Mouse (Mus musculus) leukemia stem cell, adult 10-12 weeks (primary cell): Measurements from ENCODE around the gene Vmn1r205. TPM values are rescaled to one million over a fixed set of nuclear protein-coding genes. Genes with fewer than 3 reads are reported as not detected.

ENCODE experiments used
- polyA plus RNA-seq: library from polyadenylated mRNA; stranded (reverse); fragments of >175 nt; gene quantifications from 2 replicates; pipeline ENCODE4 v1.2.3, GENCODE M21; 2012; ENCODE audit warnings: low replicate concordance

Vmn1r205 gene
- polyA plus RNA-seq, result not detected in 2 replicates

DNA sequence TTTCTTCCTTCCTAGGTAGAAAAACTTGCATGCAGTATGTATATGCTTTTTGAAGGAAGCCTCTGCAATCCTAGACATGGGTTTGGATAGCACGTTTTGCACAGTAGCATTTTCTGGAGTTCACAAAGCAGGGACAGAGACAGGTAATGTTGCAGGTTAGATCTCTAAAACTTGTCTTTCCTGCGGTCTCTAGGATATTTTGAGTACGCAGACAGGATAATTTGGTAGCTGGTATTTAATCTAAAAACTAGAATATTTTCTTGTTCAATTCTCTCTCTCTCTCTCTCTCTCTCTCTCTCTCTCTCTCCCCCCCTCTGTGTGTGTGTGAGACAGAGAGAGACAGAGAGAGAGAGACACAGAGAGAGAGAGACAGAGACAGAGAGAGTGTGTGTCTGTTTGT is at the start of gene Vmn1r205:
Vmn1r205 (minus strand) TSS at position 101 of the 400 bp plus-strand sequence.

GRCm38 (mm10) chr13:22624151-22624550 is 31.4 kb upstream of the Vmn1r205 start, which contains the start of gene Vmn1r206:
Gene Vmn1r206 (minus strand): TSS chr13:22624251.

GRCm38 (mm10) chr13:22552898-22553297 is 39.9 kb downstream of the Vmn1r205 start, which contains the start of gene Vmn1r204:
Gene Vmn1r204 (plus strand): TSS chr13:22553198.

Other genes with a start within 250 kb of the Vmn1r205 start
- not detected in 2 replicates for gene Vmn1r198, start 242.6 kb downstream of the Vmn1r205 start, polyA plus RNA-seq
- not detected in 2 replicates for gene Vmn1r199, start 213.2 kb downstream of the Vmn1r205 start, polyA plus RNA-seq
- not detected in 2 replicates for gene Vmn1r200, start 202.6 kb downstream of the Vmn1r205 start, polyA plus RNA-seq
- gene Vmn1r201, start 121.1 kb downstream of the Vmn1r205 start, polyA plus RNA-seq, result not detected in 2 replicates
- gene Vmn1r202, start 87.6 kb downstream of the Vmn1r205 start, polyA plus RNA-seq, result not detected in 2 replicates
- not detected in 2 replicates for gene Vmn1r203, start 74.9 kb downstream of the Vmn1r205 start, polyA plus RNA-seq
- gene Vmn1r204, start 39.8 kb downstream of the Vmn1r205 start, polyA plus RNA-seq, result 0.27 TPM in 1 of 2 replicates, not detected in the other
- gene Vmn1r206, start 31.3 kb upstream of the Vmn1r205 start, polyA plus RNA-seq, result not detected in 2 replicates
- 0.07 TPM in 1 of 2 replicates, not detected in the other for gene Vmn1r207-ps, start 136.6 kb upstream of the Vmn1r205 start, polyA plus RNA-seq
- not detected in 2 replicates for gene Vmn1r208, start 184.4 kb upstream of the Vmn1r205 start, polyA plus RNA-seq
- not detected in 2 replicates for gene Vmn1r209, start 216.7 kb upstream of the Vmn1r205 start, polyA plus RNA-seq
- not detected in 2 replicates for gene Vmn1r210, start 238.3 kb upstream of the Vmn1r205 start, polyA plus RNA-seq